In genomic region chr8:108695242-108695880, GRCm38 (mm10) we compare ENCODE assay signal across 8 mouse cellular contexts.
A peak's percentile ranks its signal among the peaks of the same experiment; 100 is the strongest.
DNase-seq lines count a peak whose midpoint lies in the region; ATAC-seq and TF ChIP-seq lines count a peak whose summit lies in the region.

No protein-coding gene starts in this region.

- TF ChIP-seq CTCF in gastrocnemius, adult 2 months (IDR thresholded peaks at IDR 0.05) = no peak
- TF ChIP-seq CTCF in ES-Bruce4 (IDR thresholded peaks at IDR 0.05; ENCODE audit: low read depth, low read length) = no peak
- TF ChIP-seq CTCF in heart, postnatal 0 days (IDR thresholded peaks at IDR 0.05; ENCODE audit: low read depth) = no peak
- TF ChIP-seq CTCF in thymus, adult 2 months (IDR thresholded peaks at IDR 0.05; ENCODE audit: borderline replicate concordance, control insufficient read depth, extremely low read depth, insufficient read depth, low read length, poor library complexity) = no peak

- H3K9ac ChIP-seq in ES-Bruce4 (ENCODE audit: low read depth, poor library complexity, severe bottlenecking) = peak overlapping the region; percentile 42
- no peak overlapping the region for H3K9ac ChIP-seq in heart, postnatal 0 days (replicated peaks; ENCODE audit: low read depth, low read length)
- no peak overlapping the region for H3K9ac ChIP-seq in liver, embryonic 16.5 days (ENCODE audit: low read depth, low read length)

- H3K4me1 ChIP-seq in ES-Bruce4 (ENCODE audit: control insufficient read depth, insufficient read depth, low read length) = peaks cover 4% of the 10 kb centered on the region
- peaks cover 18% of the 10 kb centered on the region; the same call in 1 of the 2 replicates for H3K4me1 ChIP-seq in heart, postnatal 0 days (ENCODE audit: control insufficient read depth, insufficient read depth)
- peaks cover 8% of the 10 kb centered on the region for H3K4me1 ChIP-seq in liver, embryonic 16.5 days (ENCODE audit: control insufficient read depth, low read depth, low read length)
- H3K4me1 ChIP-seq in thymus, adult 2 months (replicated peaks; ENCODE audit: control insufficient read depth, insufficient read depth, low read length) = peaks cover 8% of the 10 kb centered on the region

- TF ChIP-seq POLR2A in ES-Bruce4 (IDR thresholded peaks at IDR 0.05; ENCODE audit: insufficient read depth, low read length) = no peak
- no peak for TF ChIP-seq POLR2A in thymus, adult 2 months (IDR thresholded peaks at IDR 0.05; ENCODE audit: control insufficient read depth, extremely low read depth, insufficient read depth, low read length, poor library complexity)

- no peak for DNase-seq in gastrocnemius, adult 2 months
- no peak for DNase-seq in gastrocnemius, postnatal 25 days
- no peak for DNase-seq in heart, postnatal 0 days (ENCODE audit: low spot score)
- DNase-seq in layer of hippocampus, adult 8-10 months (ENCODE audit: low spot score in 2 of 2) = no peak
- no peak for DNase-seq in thymus, adult 2 months
- DNase-seq in thymus, postnatal 14 days = no peak

- H3K4me3 ChIP-seq in gastrocnemius, adult 2 months = peak overlapping the region; percentile 59
- peak overlapping the region; percentile 56 for H3K4me3 ChIP-seq in ES-Bruce4 (ENCODE audit: low read depth, low read length)
- H3K4me3 ChIP-seq in heart, postnatal 0 days (ENCODE audit: low read depth, low read length) = peak overlapping the region; percentile 37
- peak overlapping the region; percentile 25 for H3K4me3 ChIP-seq in liver, embryonic 16.5 days (ENCODE audit: low read depth, low read length)
- no peak overlapping the region for H3K4me3 ChIP-seq in thymus, adult 2 months (ENCODE audit: control insufficient read depth, insufficient read depth, low read length)

- WGBS in heart, postnatal 0 days = 23% methylated on average over 32 of the region's 32 CpGs
- 12% methylated on average over 32 of the region's 32 CpGs for WGBS in liver, embryonic 16.5 days (ENCODE audit: insufficient replicate concordance)
- 50% methylated on average over 32 of the region's 32 CpGs for WGBS in thymus, adult 2 months

- H3K4me2 ChIP-seq in heart, postnatal 0 days (ENCODE audit: low read depth, low read length) = peak overlapping the region; percentile 57
- H3K4me2 ChIP-seq in liver, embryonic 16.5 days (ENCODE audit: low read depth, low read length) = peak overlapping the region; percentile 38

- peak overlapping the region; percentile 61 for H3K27ac ChIP-seq in gastrocnemius, adult 2 months
- no peak overlapping the region for H3K27ac ChIP-seq in ES-Bruce4 (ENCODE audit: insufficient read depth, low read length)
- no peak overlapping the region for H3K27ac ChIP-seq in heart, postnatal 0 days (ENCODE audit: low read depth)
- no peak overlapping the region for H3K27ac ChIP-seq in liver, embryonic 16.5 days (ENCODE audit: low read length)
- no peak overlapping the region for H3K27ac ChIP-seq in thymus, adult 2 months (ENCODE audit: control insufficient read depth, insufficient read depth, low read length)

- H3K36me3 ChIP-seq in ES-Bruce4 (ENCODE audit: control insufficient read depth, insufficient read depth, low read length, poor library complexity, severe bottlenecking) = no peaks in the 10 kb centered on the region
- H3K36me3 ChIP-seq in heart, postnatal 0 days (replicated peaks; ENCODE audit: control insufficient read depth, insufficient read depth, low read length) = no peaks in the 10 kb centered on the region
- H3K36me3 ChIP-seq in liver, embryonic 16.5 days (ENCODE audit: control insufficient read depth, insufficient read depth) = no peaks in the 10 kb centered on the region
- no peaks in the 10 kb centered on the region for H3K36me3 ChIP-seq in thymus, adult 2 months (ENCODE audit: control insufficient read depth, insufficient read depth, low read length)

- ATAC-seq in heart, postnatal 0 days (ENCODE audit: insufficient read depth, low read depth) = no peak
- ATAC-seq in liver, embryonic 16.5 days (ENCODE audit: low read depth) = no peak

- TF ChIP-seq EP300 in ES-Bruce4 (IDR thresholded peaks at IDR 0.05; ENCODE audit: insufficient read depth, low read depth, low read length) = no peak
- no peak for TF ChIP-seq EP300 in heart, postnatal 0 days (IDR thresholded peaks at IDR 0.05; ENCODE audit: low read depth)

- intact Hi-C loops in gastrocnemius, adult 2 months (cut with DNase I) = loop anchor here (10.0 kb wide), 1 partner anchor 121 kb away; no protein-coding TSS in a partner anchor

- peaks cover 19% of the 10 kb centered on the region for H3K27me3 ChIP-seq in ES-Bruce4 (ENCODE audit: control insufficient read depth, insufficient read depth, low read length, poor library complexity, severe bottlenecking)
- H3K27me3 ChIP-seq in heart, postnatal 0 days (ENCODE audit: control insufficient read depth, insufficient read depth, low read length) = peaks cover 60% of the 10 kb centered on the region
- H3K27me3 ChIP-seq in liver, embryonic 16.5 days (ENCODE audit: control insufficient read depth, insufficient read depth, low read depth, low read length) = peaks cover 60% of the 10 kb centered on the region
- peaks cover 24% of the 10 kb centered on the region for H3K27me3 ChIP-seq in thymus, adult 2 months (ENCODE audit: control insufficient read depth, insufficient read depth, low read length)

- no peaks in the 10 kb centered on the region for H3K9me3 ChIP-seq in ES-Bruce4 (replicated peaks; ENCODE audit: control insufficient read depth, insufficient read depth, low read length, poor library complexity, severe bottlenecking)
- no peaks in the 10 kb centered on the region for H3K9me3 ChIP-seq in heart, postnatal 0 days (replicated peaks; ENCODE audit: control insufficient read depth, low read length)
- no peaks in the 10 kb centered on the region for H3K9me3 ChIP-seq in liver, embryonic 16.5 days (replicated peaks; ENCODE audit: control insufficient read depth, low read length)
